Mouse (Mus musculus) forebrain, embryonic 16.5 days (tissue): ENCODE measurements around the gene Cep170. TPM values are rescaled to one million over a fixed set of nuclear protein-coding genes. Genes with fewer than 3 reads are reported as not detected.
"Not testable (repeated sequence)": the region's sequence is repeated elsewhere in the genome, so short reads cannot be mapped to it uniquely, and the experiment has no call there.

Experiments used
- ATAC-seq: fragments of 200-750 bp; cut with Nextera tagmentation; 2 replicates; pipeline ENCODE4 v1.8.0; 2017; ENCODE audit warnings: mild to moderate bottlenecking, moderate library complexity
- H3K27ac ChIP-seq: fragments of 300-500 bp; sonication (generic); 2 replicates; pipeline ENCODE4 v1.5.1; 2014; ENCODE audit warnings: low read length, control low read depth
- H3K27me3 ChIP-seq: fragments of 300-500 bp; sonication (generic); replicated peaks from 2 replicates; pipeline ENCODE4 v1.6.1; 2014; ENCODE audit warnings: low read length; ENCODE audit not compliant: control insufficient read depth, insufficient read depth
- H3K36me3 ChIP-seq: fragments of 300-500 bp; sonication (generic); 2 replicates; pipeline ENCODE4 v1.6.1; 2014; ENCODE audit not compliant: control insufficient read depth, insufficient read depth
- H3K4me1 ChIP-seq: fragments of 300-500 bp; sonication (generic); replicated peaks from 2 replicates; pipeline ENCODE4 v1.6.1; 2014; ENCODE audit warnings: low read length; ENCODE audit not compliant: control insufficient read depth, insufficient read depth
- H3K4me2 ChIP-seq: fragments of 300-500 bp; sonication (generic); 2 replicates; pipeline ENCODE4 v1.6.1; 2014; ENCODE audit warnings: mild to moderate bottlenecking, low read length, control low read depth
- H3K4me3 ChIP-seq: fragments of 300-500 bp; sonication (generic); replicated peaks from 2 replicates; pipeline ENCODE4 v1.5.1; 2014; ENCODE audit warnings: mild to moderate bottlenecking, low read length, control low read depth
- H3K9ac ChIP-seq: fragments of 300-500 bp; sonication (generic); replicated peaks from 2 replicates; pipeline ENCODE4 v1.6.1; 2014; ENCODE audit warnings: low read depth, low read length, control low read depth
- H3K9me3 ChIP-seq: fragments of 300-500 bp; sonication (generic); 2 replicates; pipeline ENCODE4 v1.6.1; 2016; ENCODE audit warnings: low read length; ENCODE audit not compliant: control insufficient read depth
- WGBS: fragments of 180-500 bp; shearing (Covaris S2); extraction: QIAGEN DNeasy Blood & Tissue Kit; methylation state at CpG from one replicate; pipeline ENCODE4 v1.1.7; 2014; 5-methylcytosine and 5-hydroxymethylcytosine counted together
- polyA plus RNA-seq: library from polyadenylated mRNA; unstranded; fragments of >200 nt; fragmentation: Nextera tagmentation; extraction: Ambion mirVana; gene quantifications from 2 replicates; pipeline ENCODE4 v1.2.1, GENCODE M21; 2015

The Cep170 gene
- polyA plus RNA-seq, 1 experiment from 2014 or later: 152 TPM

GRCm38 (mm10) chr1:176836562-176836961 is 22.7 kb upstream of the Cep170 start:
- not testable (repeated sequence) for H3K4me3 ChIP-seq, H3K4me2 ChIP-seq, H3K9me3 ChIP-seq, H3K27ac ChIP-seq, H3K4me1 ChIP-seq, ATAC-seq, H3K27me3 ChIP-seq, H3K9ac ChIP-seq, H3K36me3 ChIP-seq
- 68% methylated on average over 7 of the region's 7 CpGs for WGBS

- 1% methylated on average over 41 of the region's 41 CpGs for WGBS
- no peaks in the 10 kb centered on the region for H3K27me3 ChIP-seq
- peak overlapping the region; percentile 29 for H3K4me3 ChIP-seq
- H3K9me3 ChIP-seq: no peaks in the 10 kb centered on the region
- no peaks in the 10 kb centered on the region for H3K36me3 ChIP-seq
- peak overlapping the region; percentile 46 for H3K9ac ChIP-seq
- peak; percentile 57 for ATAC-seq
- peak overlapping the region; percentile 58 for H3K4me2 ChIP-seq
- H3K27ac ChIP-seq: no peak overlapping the region
- peaks cover 7% of the 10 kb centered on the region; the same call in 1 of the 2 replicates for H3K4me1 ChIP-seq
Measured at GRCm38 (mm10) chr1:176835501-176836294, 21.8 kb upstream of the Cep170 start.

- Histone ChIP-seq H3K27me3 (no peaks in the 10 kb centered on the region), H3K9me3 (no peaks in the 10 kb centered on the region), H3K4me2 (no peak overlapping the region), H3K9ac (no peak overlapping the region), H3K4me1 (peaks cover 7% of the 10 kb centered on the region; the same call in 1 of the 2 replicates), H3K27ac (no peak overlapping the region), H3K36me3 (no peaks in the 10 kb centered on the region), H3K4me3 (no peak overlapping the region)
- 0 out of 2 replicates have a peak, but pooled peaks have one; percentile 26 for ATAC-seq
- 46% methylated on average over 6 of the region's 6 CpGs for WGBS
Measured at GRCm38 (mm10) chr1:176834880-176835279, 21.0 kb upstream of the Cep170 start.

- Histone ChIP-seq H3K27me3 (no peaks in the 10 kb centered on the region), H3K4me1 (peaks cover 7% of the 10 kb centered on the region; the same call in 1 of the 2 replicates), H3K27ac (no peak overlapping the region), H3K9ac (no peak overlapping the region), H3K36me3 (no peaks in the 10 kb centered on the region; the same call in 1 of the 2 replicates), H3K9me3 (no peaks in the 10 kb centered on the region), H3K4me3 (no peak overlapping the region), H3K4me2 (no peak overlapping the region)
- WGBS: 82% methylated on average over 3 of the region's 3 CpGs
- no peak for ATAC-seq
Measured at GRCm38 (mm10) chr1:176833948-176834347, 20.1 kb upstream of the Cep170 start.

GRCm38 (mm10) chr1:176833257-176833656 is 19.4 kb upstream of the Cep170 start:
- no peak for ATAC-seq
- no peak overlapping the region for H3K4me2 ChIP-seq
- H3K4me1 ChIP-seq: peaks cover 7% of the 10 kb centered on the region; the same call in 1 of the 2 replicates
- H3K9ac ChIP-seq: no peak overlapping the region
- no peak overlapping the region for H3K27ac ChIP-seq
- no peaks in the 10 kb centered on the region; the same call in 1 of the 2 replicates for H3K36me3 ChIP-seq
- H3K4me3 ChIP-seq: no peak overlapping the region
- H3K27me3 ChIP-seq: no peaks in the 10 kb centered on the region
- H3K9me3 ChIP-seq: no peaks in the 10 kb centered on the region

GRCm38 (mm10) chr1:176832607-176833006 is 18.7 kb upstream of the Cep170 start:
- H3K9ac ChIP-seq: no peak overlapping the region
- H3K4me3 ChIP-seq: no peak overlapping the region
- H3K4me1 ChIP-seq: peaks cover 7% of the 10 kb centered on the region; the same call in 1 of the 2 replicates
- H3K27ac ChIP-seq: no peak overlapping the region
- no peaks in the 10 kb centered on the region for H3K27me3 ChIP-seq
- H3K36me3 ChIP-seq: no peaks in the 10 kb centered on the region; the same call in 1 of the 2 replicates
- no peak overlapping the region for H3K4me2 ChIP-seq
- ATAC-seq: no peak
- WGBS: 85% methylated on average over 8 of the region's 8 CpGs
- no peaks in the 10 kb centered on the region for H3K9me3 ChIP-seq

- 93% methylated on average over 2 of the region's 2 CpGs for WGBS
- no peaks in the 10 kb centered on the region; the same call in 1 of the 2 replicates for H3K36me3 ChIP-seq
- no peak overlapping the region for H3K4me3 ChIP-seq
- H3K4me1 ChIP-seq: peaks cover 7% of the 10 kb centered on the region; the same call in 1 of the 2 replicates
- no peaks in the 10 kb centered on the region for H3K27me3 ChIP-seq
- no peak overlapping the region for H3K27ac ChIP-seq
- ATAC-seq: no peak
- no peak overlapping the region for H3K9ac ChIP-seq
- H3K9me3 ChIP-seq: no peaks in the 10 kb centered on the region
- H3K4me2 ChIP-seq: no peak overlapping the region
Measured at GRCm38 (mm10) chr1:176832071-176832470, 18.2 kb upstream of the Cep170 start.

- 75% methylated on average over 12 of the region's 12 CpGs for WGBS
- no peak for ATAC-seq
- Histone ChIP-seq H3K9ac (no peak overlapping the region), H3K4me3 (no peak overlapping the region), H3K9me3 (no peaks in the 10 kb centered on the region), H3K27me3 (no peaks in the 10 kb centered on the region), H3K27ac (no peak overlapping the region), H3K4me1 (no peaks in the 10 kb centered on the region), H3K4me2 (no peak overlapping the region), H3K36me3 (no peaks in the 10 kb centered on the region; the same call in 1 of the 2 replicates)
Measured at GRCm38 (mm10) chr1:176828666-176829065, 14.8 kb upstream of the Cep170 start.

- H3K4me1 ChIP-seq: no peaks in the 10 kb centered on the region
- no peak overlapping the region for H3K4me2 ChIP-seq
- H3K27ac ChIP-seq: no peak overlapping the region
- no peak overlapping the region for H3K9ac ChIP-seq
- H3K27me3 ChIP-seq: no peaks in the 10 kb centered on the region
- no peak overlapping the region for H3K4me3 ChIP-seq
- WGBS: 72% methylated on average over 5 of the region's 5 CpGs
- no peak for ATAC-seq
- H3K36me3 ChIP-seq: no peaks in the 10 kb centered on the region; the same call in 1 of the 2 replicates
- H3K9me3 ChIP-seq: no peaks in the 10 kb centered on the region
Measured at GRCm38 (mm10) chr1:176827945-176828485, 14.1 kb upstream of the Cep170 start.
